Mouse (Mus musculus) right cerebral cortex, adult 18-20 months (tissue): ENCODE data around the gene Ndst2.
A peak's percentile ranks its signal among the peaks of the same experiment; 100 is the strongest.

ENCODE experiments used
- DNase-seq: peaks from one replicate; pipeline ENCODE4 v3.0.0; 2022; ENCODE audit warnings: mixed read lengths

Gene Ndst2

DNA sequence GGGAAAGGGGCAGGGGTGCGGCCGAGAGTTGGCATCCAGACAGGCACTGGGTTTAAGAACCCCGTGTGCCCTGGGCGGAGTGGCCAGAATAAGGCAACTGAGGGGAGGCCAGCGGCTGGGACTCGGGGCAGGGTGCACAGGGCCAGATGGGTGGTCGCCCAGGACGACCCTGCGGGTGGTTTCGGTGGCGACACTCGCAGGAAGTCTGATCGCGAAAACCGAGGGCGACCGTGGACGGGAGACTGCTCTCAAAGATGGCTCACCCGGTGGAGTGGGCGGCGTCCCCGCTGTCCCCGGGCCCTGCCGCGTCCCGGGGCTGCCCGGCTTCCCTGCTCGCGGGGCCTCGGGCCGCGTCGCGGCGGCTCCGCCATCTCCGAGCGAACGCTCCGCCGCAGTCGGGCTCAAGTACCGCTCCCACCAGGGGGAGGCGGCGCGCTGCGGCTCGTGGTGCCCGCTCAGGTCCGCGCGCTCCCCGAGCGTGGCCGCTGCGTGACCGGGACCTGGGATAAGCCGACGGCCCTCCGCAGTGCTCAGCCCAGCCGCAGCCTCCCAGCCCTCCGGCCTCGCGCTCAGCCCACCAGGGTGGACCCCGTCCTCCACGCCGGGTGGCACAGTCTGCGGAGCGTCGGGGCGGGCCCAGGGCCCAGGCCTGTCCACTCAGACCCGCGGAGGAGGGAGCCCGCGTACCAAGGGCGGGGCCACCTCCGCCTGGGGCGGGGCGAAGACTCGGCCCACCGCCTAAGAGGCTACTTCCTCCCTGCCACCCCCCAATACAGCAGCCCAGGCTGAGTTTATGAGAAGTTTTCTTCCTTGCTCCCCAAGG is at the start of gene Ndst2:
Gene Ndst2, minus strand, starts transcription at position 611 of the 823 bp plus-strand sequence.
- peak; percentile 88 for DNase-seq

DNA sequence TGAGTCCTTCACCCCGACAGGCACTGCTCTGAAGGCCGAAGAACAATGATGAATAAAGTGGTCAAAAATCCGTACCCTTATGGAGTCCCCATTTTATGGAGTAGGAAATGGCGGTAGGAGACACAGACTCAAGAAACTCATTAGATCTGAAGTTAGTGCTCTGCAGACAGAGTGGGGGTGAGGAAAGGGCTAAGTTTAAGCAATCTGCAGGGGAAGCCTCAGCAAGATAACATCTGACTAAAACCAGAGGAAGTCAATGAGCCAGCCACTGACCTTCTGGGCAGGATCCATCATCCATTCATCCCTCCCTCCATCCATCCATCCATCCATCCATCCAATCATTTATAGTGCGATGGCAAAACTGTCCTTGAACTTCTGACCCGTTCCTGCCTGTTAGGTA is 49.2 kb upstream of the Ndst2 start:
- no peak for DNase-seq

DNA sequence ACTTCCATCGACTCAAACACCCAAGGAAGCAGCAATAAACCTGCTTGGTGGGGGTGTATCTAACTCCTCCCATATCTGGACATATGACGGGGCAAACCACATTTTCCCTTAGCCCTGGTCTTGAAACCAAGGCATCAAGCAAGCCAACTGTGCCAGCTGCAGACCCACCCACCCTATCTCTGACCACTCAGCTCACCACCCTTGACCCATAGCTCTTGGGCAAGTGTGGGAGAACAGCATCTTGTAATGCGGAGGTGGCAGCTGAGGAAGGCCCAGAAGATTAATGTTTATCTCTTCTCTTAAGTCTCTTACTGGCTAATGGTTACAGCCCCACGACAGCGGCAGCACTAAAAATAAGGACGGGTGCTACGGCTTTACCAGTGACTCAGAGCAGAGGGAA is 48.5 kb upstream of the Ndst2 start:
- DNase-seq = no peak

DNA sequence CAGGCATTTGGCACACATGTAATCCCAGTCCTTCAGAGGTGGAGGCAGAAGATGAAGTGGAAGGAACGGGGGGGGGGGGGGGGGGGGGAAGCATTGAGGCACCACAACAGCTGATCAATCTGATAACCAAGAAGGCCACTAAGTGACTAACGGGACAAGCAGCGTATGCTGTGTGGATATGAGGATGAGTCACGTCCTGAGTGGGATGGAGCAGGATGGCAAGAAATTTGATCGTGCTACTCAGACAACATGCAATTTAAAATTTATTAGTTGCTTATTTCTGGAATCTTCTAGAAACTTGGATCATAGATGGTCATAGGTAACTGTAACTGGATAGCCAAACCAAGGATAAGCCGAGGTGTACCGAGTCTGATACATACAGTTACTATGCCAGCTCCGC is 45.9 kb upstream of the Ndst2 start:
- DNase-seq = no peak

DNA sequence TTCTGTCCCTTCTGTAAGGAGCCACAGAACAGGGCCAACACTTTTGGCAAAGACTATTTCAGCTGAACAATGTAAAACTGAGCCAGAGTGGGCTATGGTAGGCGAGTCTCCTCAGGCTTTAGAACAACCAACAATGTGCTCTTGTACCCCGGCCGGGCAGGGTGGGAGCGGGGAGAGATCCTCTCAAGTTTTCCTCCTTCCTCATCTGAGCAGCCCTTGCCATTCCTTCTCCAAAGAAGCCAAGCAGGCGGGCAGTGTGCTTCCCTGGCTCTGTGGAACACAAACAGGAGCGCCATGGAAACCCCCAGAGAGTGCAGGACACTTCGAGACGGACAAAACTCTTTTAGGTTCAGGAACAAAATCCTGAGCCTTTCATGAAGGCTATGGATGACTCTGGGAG is 44.1 kb upstream of the Ndst2 start:
- DNase-seq = peak; percentile 37

DNA sequence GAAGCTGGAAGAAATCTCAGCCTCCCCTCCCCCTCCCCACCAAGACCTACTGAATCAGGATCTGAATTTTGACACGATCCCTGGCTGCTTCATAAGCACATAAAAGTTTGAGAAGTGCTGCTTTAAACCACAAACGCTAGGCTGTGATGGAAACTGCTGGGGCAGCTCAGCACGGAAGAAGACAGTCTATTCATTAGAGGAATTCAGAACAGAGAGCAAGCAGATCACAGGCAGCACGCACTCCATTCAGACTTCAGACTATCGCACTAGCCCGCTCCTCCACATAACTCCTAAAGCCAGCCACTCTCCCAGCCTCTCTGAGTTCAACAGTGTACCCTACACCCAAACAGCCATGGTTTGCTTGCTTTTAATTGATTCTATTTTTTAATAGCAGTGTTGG is 41.3 kb upstream of the Ndst2 start:
- no peak for DNase-seq

DNA sequence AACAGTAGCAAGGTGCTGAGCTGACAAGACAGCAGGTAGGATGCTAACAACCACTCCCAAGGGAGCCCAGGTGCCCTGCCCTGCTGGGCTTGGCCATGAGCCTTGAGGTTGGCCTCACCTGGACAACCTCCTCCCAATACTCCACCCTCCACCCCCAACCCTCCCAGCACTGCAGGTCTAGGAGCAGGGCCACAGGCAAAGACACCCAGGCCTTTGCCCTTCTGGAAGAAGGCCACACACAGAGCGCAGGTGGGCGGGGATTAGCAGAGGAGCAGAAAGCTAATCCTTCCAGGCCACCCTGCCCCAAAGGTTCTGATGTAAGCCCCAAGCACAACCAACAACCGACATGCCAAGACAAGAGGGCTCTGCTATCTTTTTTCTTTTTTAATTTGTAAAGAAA is 39.0 kb upstream of the Ndst2 start:
- no peak for DNase-seq

DNA sequence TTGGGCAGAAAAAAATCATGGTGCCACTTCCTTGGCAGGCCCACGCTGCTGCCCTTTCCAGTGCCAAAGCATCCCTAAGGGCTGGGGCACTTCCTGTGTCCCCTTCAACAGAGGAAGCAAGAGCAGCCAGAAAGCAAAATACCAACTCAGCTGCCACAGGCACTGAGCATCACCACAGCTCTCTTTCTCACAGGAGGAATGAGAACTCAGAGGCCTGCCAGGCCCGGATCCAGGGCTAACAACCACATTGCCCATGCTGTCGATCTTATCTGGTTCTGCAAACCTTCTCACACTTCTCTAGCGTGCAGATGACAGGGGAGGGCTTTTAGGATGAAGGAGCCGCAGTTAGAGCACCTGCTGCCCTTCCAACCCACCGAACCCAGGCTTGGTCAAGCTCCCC is 38.4 kb upstream of the Ndst2 start:
- no peak for DNase-seq

DNA sequence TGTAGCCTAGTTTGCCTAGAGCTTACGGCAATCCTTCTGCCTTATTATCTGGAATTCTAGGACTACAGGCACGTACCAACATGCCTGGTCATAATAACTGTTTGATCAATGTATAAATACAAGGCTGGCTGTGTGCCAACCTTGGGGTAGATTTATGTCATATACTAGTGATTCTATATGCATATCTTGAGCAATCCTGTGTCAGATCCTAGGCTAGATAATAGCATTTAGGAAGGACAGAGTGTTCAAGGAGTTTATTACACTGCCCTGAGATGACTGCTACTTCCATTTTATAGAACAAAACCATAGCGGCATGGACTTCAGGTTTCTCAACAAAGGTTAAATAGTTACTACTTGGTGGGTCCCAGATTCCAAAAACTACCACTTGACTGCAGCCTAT is 37.6 kb upstream of the Ndst2 start:
- no peak for DNase-seq

DNA sequence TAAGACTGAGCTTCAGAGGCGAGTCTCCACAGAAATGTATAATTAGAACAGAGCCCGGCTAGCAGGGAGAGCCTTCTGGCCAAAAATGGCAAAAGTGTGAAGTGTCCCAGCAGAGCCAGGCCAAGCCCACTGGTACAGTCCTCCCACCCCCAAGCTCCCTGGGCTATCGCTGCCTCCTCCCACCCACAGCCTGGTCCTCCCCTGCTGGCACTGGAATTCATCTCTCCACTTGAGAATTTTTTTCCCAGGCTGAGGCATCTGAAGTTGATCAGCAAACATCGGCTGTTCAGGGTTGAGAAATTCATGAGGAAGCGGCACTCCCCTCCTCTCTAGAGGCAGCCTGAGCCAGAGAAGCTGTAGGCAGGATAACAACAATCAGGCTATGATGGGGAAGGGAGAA is 34.2 kb upstream of the Ndst2 start:
- DNase-seq = peak; percentile 38

DNA sequence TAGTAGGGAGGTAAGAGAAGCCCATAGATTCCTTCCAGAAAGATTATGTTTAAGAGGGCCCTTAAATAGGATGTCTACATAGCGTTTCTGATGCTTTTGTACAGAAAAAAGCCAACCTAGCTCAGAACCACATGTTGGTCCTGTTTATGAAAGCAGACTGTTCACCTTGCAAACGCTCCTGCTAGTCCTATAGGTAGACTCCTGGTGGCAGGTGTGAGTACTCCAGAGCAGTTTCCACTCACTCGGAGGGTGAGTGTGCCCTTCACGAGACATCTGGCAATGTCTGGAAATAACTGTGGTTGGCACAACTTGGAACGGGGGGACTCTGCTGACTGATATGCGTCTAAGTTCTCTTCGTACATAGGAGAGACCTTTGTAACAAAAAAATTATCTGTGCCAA is 33.6 kb upstream of the Ndst2 start:
- DNase-seq = no peak

DNA sequence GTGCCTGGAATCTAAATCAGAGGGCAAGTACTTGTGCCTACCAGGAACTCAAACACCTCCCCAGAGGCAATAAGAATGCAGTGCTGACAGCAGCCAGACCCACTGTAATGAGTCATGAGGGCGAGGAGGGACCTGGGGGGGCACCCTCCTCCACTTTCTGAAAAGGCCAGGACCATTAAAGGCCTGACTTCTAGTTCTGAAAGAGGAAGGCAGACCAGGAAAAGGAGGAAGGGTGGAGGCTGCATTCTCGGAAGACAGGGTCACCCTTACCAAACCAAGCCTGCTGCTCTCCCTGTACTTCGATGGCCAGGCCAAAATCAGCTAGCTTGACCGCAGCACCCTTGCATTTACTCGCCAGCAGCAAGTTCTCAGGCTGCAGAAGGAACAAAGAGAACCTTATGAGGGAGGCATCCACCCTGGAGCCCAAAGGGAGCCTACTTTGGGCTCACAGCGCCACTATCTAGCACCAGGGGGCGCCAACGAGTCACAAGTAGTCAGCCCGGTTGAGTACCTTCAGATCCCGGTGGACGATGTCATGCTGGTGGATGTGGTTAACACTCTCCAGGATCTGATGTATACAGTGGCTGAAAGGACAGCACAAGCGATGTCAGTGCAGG is 31.4 kb upstream of the Ndst2 start:
- DNase-seq = peak; percentile 87

DNA sequence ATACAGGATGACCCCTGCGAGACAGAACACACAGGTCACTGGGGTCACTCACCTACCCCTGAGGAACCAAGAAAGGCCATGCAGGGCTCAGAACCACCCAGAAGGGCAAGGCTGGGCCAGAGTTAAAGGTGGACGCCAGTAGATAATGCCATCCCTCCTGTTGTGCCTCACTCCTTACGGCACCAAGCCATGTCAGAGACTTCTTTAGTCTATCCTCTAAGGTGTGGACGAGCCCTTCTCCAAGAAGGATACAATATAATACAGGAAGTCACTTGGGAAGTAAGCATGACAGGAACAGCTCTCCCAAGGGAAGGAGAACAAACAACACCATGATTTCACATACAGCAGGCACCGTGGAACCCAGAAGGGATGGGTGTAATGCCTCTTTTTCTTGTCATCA is 30.6 kb upstream of the Ndst2 start:
- DNase-seq = no peak

DNA sequence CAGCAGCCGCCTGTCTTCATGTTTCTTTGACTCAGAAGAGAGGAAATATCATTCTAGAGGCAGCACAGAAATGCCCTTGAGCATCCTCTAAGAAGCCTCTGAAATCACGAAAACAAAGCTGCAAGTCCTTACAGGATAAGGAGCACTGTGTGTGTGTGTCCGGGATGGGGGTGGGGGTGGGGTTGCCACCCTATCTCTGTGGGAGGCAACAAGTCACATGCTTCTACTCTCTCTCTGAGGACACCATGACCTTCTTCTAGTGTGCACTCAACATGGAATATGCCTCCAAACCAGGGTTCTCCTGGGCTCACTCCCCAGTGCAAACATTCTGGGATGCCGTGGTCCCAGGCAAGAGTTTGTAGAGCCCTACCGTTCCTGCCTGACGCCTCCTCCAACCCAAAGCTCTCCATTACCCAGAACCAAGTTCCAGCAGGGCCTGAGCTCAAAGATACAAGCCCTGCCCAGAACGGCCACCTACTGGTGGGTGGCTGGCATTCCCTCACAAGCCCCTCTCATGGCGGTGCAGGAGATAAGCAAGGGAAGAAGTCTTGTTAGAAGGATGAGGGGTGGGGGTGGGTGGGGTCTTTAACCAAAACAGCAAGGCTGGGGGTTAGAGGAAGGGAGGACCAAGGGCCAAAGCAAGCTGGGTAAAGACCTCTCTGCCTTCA is 24.5 kb upstream of the Ndst2 start:
- DNase-seq = no peak

DNA sequence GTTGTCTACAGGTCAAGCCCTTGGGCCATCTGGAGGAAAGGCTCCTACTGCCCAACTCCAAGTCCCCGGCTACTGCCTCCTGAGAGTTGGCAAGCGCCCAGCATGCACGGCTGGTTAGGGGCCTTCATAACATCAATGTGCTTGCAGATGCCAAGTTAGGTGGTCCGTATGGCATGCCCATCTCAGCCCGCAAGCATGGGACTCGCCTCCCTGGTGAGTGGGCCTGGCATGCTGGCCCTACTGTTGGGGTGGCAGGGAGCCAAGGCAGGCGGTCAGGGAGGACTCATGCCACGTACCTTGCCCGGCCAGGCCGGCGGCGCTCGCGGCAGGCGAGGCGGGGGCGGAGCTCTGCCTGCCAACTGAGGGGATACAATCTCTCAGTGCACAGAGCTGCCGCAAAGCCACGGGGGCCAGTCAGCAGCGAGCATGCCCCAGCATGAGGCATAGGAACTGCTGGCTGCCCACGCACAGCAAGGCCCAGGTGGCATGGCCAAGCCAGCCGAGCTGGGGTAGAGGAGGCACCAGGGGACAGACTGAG is 23.1 kb upstream of the Ndst2 start:
- peak; percentile 34 for DNase-seq

DNA sequence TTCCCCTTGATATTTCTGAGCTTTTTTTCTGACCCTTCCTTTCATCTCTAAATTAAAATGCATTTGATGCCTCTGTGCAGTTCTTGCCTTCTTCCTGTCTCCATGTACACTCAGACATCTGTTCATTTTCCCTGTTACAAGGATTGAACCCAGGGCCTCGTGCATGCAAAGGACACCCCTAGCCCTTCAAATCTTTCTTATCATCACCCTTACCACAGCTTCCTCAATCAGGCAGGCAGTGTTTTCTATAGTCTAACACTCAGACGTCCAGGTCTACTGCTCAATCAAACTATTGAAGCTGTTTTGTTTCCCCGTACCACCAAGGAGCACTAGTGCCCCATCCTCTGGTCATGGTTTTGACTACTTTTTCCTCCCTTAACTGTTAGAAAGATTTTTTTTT is 19.4 kb upstream of the Ndst2 start:
- no peak for DNase-seq

DNA sequence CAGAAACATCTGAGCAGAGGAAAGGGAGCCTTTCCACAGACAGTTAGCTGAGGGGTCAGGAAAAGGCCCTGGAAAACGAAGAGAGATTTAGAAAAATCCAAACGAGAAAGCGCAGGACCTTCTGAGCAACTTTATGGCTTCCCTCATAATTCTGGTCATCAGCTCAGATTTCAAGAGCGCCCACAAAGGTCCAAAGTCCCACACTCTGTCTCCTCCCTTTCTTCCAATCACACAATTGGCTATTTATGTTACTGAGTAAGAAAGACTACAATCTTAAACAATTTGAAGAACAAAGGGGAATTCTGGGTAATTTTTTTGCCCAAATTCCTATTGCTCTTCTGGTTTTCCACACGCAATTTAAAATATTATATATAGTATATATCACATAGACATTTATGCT is 16.1 kb upstream of the Ndst2 start:
- DNase-seq = no peak

DNA sequence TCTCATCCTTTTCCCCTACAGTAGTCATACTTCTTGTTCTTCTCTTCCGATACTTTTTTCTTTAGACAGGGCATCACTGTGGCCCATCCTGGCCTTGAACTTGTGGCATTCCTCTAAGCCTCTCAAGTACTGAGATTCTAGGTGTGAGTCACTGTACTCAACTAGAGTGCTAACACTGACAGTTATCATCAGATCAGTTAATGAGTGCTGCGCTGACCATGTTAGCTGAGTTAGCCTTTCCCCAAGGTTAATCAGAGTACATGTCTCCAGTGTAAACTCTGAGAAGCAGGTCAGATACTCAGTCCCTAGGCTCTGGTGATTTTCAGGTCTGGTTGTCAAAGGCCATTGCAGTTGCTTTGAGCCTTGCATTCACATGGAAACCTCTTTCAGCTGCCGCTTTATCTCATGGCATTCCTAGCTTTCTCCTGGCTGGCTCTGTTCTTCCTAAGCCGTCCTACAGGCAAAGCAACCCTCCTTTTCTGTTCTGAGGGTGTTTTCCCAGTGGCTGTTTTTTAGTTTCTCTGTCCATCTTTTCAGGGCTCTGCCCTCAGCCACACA is 15.2 kb upstream of the Ndst2 start:
- no peak for DNase-seq

DNA sequence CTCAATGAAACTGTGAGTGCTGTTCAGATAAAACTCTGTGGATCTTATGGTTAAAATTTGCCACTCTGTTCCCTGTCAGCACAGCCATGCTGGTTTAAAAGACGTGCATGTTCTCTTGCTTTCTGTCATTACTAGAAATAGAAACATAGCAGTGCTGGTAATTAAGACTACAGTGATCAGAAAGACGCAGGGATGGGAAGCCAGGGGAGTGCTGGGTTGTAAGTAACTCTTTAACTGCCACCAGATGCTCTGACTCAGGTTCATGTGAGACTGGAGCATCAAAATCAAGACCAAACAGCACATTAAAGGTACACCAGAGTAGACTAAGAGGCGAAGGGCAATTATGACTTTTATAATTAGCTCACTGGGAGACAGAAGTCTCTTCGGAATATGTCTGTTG is 14.0 kb upstream of the Ndst2 start:
- no peak for DNase-seq

DNA sequence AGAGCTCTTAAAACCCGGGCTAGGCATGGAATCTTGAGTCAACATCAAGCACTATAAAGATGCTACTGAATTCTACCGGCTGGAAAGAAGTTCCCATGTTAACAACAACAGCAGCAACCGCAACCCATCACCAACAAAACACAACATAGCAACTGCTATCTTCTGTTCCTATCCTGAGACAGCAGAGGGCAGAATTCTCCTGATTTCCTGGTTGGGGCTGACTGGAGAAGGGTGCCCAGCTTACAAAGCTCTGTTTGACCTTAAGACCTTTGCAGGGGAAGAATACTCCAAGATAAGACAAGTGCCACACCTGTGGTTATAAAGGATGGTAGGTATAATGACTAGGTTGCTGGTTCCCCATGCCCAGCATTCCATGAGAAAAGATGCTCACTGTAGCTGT is 12.6 kb upstream of the Ndst2 start:
- no peak for DNase-seq

DNA sequence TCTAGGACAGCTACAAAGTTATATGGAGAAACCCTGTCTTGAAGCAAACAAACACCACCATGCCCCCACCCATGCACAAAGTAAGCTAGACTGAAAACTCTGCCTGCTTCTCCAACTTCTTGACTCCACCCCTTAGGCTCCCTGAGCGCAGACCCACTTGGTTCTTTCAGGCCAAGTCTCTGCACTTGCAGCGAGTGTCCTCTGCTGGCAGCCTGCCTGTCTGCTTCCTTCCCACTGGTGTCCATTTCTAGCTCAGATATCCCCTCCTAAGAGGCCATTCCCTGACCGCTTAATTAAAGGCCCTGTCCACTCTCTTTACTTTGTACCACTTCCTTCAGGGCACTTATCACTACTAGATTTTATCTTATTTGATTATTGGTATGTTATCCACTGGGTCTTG is 9.3 kb upstream of the Ndst2 start:
- DNase-seq = no peak

DNA sequence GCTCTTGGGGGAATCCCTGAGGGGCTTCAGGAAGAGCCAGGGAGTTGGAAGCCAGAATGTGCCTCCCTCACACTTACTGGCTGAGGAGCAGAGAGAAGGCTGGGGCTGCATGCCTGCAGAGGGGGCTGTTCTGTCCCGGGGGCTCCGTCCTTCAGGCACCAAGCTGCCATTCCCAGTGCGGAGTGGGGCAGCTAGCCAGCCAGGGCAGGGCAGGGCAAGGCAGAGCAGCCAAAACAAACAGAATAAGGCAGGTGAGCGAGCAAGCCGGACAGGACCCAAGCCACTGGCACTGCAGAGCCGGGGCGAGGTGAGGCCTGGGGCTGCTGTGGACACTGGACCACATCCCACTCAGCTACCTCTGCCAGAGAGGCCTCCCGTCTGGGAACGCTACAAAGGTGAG is 6.9 kb upstream of the Ndst2 start:
- no peak for DNase-seq

DNA sequence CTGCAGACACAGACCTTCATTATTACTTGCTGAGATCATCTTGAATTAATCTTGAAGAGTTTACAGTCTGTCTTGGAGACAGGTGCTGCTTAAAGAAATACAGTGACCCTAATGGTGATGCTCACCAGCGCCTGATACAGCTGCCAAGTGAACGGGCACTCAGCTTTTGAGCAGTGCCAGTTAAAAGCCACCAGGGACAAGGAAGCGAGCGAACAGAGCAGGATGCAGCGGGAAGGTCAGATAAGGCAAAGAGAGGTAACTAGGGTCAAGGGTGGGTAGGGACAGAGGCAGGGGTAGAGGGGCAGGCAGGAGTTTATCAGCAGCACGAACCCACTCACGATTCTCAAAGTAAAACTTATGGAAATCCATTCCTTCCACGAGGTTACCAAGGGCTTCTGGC is 4.1 kb upstream of the Ndst2 start:
- no peak for DNase-seq

DNA sequence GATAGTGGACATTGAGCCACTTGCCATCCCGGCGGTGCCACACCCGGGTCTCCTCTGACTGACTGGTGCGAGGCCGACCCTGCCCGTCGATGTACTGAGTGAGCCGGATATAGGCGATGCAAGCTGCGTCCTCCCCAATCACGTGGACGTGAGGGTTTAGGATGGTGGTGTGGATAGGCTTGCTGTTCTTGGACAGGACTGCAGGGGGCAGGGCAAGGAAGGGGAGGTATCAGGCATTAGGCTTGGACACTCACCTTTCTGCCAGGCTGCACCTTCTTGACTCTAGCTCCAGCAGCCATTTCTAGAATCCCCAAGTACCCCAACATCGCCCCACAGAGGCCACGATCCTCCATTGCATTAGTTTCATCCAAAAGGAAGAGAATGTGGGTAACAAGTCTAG is 2.9 kb upstream of the Ndst2 start:
- DNase-seq = peak; percentile 39
